Mouse (Mus musculus): ENCODE data around the gene Zfpm1. TPM values are rescaled to one million over a fixed set of nuclear protein-coding genes. Genes with fewer than 3 reads are reported as not detected.
A peak's percentile ranks its signal among the peaks of the same experiment; 100 is the strongest.

The Zfpm1 gene
- total RNA-seq, 2 experiments from 2014 or later = 28.3 to 31.7 TPM

GRCm38 (mm10) chr8:122345181-122346095, 63.5 kb downstream of the Zfpm1 start:
- DNase-seq (ENCODE audit: low spot score in 2 of 2) = no peak

DNA sequence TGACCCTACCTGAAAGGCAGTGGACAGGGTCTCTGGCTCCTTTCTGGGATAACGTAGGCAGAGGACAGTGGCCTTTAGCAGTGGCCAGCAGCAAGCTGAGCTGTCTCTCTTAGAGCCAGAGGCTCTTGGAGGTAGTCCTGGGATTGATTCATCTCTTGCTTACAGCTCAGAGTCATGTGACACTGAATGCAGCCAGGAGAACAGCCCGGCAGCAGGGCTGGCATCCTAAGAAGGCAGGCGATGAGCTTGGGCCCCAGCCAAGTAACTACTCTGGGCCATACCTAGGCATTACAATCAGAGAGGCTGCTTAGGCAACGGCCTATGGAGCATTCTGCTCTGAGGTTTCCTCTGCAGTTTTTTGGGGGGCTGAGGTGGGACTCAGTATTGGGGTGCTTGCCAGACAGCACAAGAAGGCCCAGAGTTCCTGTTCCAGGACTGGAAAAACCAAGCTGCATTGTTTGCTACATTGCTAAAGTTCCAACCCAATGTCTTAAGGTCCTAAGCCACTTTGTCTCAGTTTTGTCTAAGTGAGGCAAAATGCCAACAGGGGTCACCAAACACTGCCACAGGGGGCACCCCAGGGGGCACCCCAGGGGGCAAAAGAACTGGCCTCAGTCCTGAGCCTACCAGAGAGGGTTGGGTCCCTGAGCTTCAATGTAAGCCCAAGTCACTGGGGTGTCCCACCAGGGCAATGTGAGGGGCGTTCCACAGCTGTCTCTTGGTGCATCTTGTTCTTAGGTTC, 66.0 kb downstream of the Zfpm1 start:
- peak; percentile 65 to 74 for DNase-seq (ENCODE audit: low spot score in 2 of 2)

GRCm38 (mm10) chr8:122349357-122350297, 67.7 kb downstream of the Zfpm1 start:
- no peak for DNase-seq (ENCODE audit: low spot score in 2 of 2)

DNA sequence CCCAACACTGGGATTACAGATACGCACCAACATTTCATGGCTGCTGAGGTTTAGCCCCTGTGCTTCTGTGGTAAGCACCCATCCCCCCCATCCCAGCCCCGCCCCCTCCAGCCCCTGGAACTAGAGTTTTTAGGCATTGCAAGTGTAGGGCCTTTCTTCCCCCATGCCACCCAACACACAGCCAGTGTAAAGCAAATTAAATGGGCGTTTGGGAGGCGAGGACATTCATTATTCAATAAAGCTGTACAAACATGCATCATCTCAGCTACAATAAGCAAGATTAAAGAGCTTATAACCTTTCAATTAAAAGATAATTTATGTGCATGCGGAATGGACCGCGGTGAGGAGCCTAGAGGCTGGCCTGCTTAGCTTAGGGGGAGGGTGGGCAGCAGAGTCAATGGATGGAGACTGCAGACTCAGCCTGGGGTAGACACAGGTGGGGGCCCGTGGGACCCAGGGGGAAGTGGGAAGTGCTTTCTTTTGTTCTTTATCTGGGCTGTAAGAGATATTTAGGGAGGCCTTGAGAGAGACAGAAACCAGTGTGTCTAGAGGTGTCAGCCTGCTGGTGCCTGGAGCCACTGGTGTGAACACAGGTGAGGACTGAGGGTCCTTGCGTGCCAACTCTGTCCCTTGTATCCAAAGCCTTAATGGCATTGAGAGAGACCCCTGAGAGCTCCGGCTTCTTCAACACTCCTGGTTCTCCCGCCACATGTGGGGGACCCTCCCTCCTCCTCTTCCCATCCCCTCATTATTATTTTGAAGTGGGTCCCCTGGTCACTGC, 68.6 kb downstream of the Zfpm1 start:
- no peak for DNase-seq (ENCODE audit: low spot score in 2 of 2)

GRCm38 (mm10) chr8:122354157-122354556, 72.2 kb downstream of the Zfpm1 start:
- no peak for DNase-seq (ENCODE audit: low spot score in 2 of 2)

DNA sequence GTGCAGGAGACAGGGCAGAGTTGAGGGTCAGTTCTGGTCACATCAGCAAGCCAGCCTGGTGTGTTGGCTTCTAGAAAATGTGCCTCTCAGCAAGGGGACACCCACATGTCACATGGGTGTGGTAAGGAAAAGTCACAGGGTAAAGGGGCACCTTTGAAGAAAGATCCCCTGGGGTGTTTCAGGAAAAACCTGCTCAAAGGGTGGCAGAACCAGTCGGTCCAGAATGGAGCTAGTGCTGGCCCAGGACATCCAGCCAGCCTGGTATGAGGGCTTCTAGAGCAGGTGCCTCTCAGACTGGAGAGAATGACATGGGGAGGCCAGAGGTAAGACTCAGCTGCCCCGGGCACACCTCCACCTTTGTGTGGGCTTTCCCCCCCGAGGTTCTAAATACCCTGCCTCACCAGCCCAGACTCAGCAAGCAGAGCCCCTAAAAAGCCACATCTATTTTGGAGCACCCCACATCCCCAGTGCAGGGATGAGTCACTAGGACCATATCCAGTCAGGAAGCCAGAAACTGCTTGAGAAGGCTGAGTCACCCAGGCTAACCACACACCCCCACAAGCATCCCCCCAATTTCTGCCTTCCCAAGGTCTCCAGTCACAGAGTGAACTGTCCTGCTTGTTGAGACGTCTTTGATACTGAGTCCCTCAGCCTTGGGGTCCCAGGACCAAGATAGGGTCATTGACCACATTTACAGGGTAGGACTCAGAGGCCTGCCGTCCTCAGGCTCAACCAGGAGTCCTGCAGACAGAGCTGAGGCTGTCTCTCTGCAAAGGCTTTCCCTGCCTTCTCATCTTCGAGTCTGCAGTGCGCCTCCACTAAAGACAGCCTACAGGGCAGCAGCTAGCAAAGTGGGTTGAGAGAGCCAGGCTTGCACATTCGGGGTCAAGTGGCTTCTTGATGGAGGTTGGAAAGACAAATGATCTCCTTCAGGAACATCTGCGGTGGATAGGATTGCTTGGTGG, 74.0 kb downstream of the Zfpm1 start:
- no peak for DNase-seq (ENCODE audit: low spot score in 2 of 2)

DNA sequence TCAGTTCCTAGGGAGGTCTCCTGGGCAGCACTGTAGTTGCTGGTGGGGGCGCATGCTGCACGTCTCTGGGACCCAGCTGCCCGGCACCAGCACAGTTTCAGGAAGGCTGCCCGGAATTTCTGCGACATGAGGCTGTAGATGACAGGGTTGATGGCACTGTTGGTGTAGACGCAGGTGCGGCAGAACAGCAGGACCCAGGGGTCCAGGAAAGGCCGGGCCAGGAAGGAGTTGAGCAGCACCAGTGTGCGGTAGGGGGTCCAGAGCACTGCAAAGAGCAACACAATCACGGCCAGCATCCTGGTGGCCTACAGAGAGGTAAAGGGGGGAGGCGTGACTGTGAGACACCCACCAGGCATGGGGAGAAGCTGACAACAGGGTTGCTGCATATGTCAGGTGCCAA, 75.3 kb downstream of the Zfpm1 start:
- no peak for DNase-seq (ENCODE audit: low spot score in 2 of 2)

- DNase-seq (ENCODE audit: low spot score in 2 of 2) = no peak
Measured at GRCm38 (mm10) chr8:122357641-122358040, 75.7 kb downstream of the Zfpm1 start.

DNA sequence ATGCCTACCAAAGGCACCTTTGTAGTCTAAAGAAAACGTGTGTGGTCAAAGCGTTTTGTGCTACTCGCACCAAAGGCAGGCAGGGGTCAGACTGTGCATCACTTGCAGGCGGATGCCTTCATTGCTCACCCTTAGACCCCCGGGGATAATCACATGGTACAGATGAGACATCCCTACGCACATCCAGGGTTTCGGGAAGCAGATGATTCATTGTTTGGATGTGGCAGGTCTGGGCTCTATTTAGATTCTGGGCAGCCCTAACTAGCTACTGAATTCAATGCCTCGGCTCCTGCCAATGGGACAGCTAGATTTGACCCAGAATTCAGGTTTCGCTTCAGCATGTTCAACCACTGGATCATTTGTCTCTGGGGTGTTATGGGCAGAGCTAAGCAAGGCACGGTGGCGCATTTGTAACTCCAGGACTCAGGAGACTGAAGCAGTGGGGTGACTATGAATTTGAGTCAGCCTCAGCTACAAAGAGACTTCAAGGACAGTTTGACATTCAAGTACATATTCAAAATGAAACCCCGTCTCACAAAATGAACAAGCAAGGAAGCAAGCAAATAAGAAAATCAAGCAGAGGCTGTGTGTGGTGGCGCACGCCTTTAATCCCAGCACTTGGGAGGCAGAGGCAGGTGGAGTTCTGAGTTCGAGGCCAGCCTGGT, 77.3 kb downstream of the Zfpm1 start:
- DNase-seq (ENCODE audit: low spot score in 2 of 2) = no peak

- no peak for DNase-seq (ENCODE audit: low spot score in 2 of 2)
Measured at GRCm38 (mm10) chr8:122360696-122361416, 78.9 kb downstream of the Zfpm1 start, which contains the start of gene Trhr2. Trhr2 (minus strand) TSS chr8:122360746.

- DNase-seq (ENCODE audit: low spot score in 2 of 2) = no peak
Measured at GRCm38 (mm10) chr8:122362271-122362670, 80.3 kb downstream of the Zfpm1 start.

DNA sequence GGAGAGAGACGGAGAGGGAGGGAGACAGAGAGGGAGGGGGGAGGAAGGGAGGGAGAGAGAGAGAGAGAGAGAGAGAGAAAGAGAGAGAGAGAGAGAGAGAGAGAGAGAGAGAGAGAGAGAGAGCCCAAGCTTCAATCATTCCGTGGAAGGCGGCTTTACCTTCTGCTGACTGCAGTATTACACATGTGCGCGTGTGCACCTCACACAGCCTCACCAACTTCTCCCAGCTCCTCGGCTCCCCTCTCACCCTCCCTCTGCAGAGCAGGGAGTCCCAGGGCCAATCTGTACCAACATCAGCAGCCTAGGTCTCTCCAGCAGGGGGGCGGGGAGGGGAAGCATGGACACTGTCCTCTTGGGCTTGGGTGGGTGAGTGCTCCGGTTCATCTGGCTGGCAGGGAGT, 81.0 kb downstream of the Zfpm1 start:
- no peak for DNase-seq (ENCODE audit: low spot score in 2 of 2)

- no peak for DNase-seq (ENCODE audit: low spot score in 2 of 2)
Measured at GRCm38 (mm10) chr8:122368494-122368893, 86.6 kb downstream of the Zfpm1 start.

DNA sequence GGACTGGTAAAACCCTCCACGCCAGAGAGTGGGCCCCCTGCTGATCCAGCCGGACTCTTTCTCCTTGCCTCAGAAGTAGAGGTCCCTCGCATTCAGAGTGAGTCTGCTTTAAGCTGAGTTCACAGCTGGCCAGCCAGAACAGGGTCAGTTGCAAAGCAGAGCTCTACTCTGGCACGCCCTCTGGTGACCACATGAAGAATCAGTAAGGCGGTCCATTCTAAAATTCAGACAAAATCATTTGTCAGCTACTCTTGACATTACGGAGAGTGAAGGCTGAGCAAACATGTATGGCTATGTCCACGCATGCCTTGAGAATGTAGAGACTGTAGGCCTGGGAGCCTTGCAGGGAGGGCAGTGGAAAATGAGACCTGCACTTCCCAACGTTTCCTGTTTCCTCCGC, 87.7 kb downstream of the Zfpm1 start:
- peak; percentile 47 to 69 for DNase-seq (ENCODE audit: low spot score in 2 of 2)

DNA sequence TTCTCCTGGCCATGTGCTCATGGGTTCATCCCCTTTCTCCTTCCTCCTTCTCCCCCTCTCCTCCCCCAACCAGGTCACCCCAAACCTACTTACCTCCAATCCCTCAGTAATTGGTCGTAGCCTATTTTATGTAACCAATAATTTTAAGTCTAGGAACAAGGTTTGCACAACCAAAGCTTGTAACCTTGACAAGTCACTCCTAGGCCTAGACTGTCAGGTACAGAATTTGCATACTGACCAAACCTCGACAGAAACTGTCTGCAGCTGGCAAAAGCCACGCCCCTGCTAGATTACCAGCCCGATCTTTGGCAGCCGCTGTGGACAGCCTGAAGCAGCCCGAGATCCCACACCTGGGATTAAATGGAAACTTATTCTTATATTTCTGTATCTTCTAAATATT, 89.8 kb downstream of the Zfpm1 start:
- DNase-seq (ENCODE audit: low spot score in 2 of 2) = no peak

- DNase-seq (ENCODE audit: low spot score in 2 of 2) = no peak
Measured at GRCm38 (mm10) chr8:122375320-122375719, 93.4 kb downstream of the Zfpm1 start.

GRCm38 (mm10) chr8:122375751-122376364, 93.9 kb downstream of the Zfpm1 start:
- no peak for DNase-seq (ENCODE audit: low spot score in 2 of 2)

All from layer of hippocampus, postnatal 14 days (tissue).